Mouse (Mus musculus) spleen, postnatal 14 days (tissue): ENCODE data around the gene Myo18b.

ENCODE experiments used
- DNase-seq, 2 experiments: peaks; one replicate each; pipeline ENCODE4 v3.0.0; 2021 to 2022; ENCODE audit warnings: low spot score in 2 of 2

Myo18b gene

DNA sequence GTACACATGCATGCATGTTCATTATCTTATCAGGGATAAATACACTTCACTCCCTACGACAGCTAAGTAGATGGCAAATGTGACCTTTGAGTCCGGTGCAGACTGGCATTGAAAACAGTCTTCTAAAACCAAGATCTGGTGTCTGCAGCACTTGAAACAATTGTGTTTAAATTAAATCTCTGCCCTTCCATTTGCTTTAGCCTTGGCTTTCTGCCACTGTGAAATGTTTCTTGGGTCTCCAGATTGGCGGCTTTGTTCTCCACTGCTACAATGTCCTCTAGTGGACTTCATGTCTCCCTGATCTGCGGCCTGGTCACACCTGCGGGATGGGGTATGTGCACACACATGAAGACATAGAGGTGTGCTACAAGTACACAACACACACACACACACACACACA, 221.4 kb downstream of the Myo18b start:
- DNase-seq = no peak

DNA sequence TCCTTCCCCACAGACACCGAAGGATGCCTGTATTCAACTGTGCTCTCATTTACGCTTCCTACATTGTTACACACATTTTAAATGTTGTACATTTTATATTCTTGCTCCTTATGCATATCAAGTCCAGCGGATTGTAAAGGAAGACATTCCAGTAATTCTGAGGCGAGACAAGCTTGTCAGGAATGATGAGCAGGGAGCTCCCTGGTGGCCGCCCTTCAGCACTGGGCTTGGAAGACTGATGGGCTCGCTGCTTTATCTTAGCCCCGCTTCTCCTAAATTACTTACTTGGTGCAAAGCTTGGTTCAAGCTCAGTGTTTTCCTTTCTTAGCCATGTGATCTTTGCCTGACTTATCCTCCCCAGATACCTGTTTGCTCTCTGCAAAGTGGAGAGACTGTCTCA, 223.7 kb downstream of the Myo18b start:
- no peak for DNase-seq

DNA sequence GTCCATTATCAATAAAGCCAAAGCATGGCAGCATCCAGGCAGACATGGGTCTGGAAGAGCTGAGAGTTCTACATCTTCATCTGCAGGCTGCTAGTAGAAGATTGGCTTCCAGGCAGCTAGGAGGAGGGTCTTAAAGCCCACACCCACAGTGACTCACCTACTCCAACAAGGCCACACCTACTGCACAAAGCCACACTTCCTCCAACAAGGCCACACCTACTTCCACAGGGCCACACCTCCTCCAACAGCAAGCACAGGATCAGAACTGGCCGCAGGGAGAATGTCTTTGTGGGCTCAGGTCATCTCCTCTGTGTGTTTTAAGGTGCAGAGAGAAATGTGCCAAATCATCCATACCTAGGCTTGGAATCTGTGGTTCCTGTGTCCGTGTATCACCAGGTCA, 224.2 kb downstream of the Myo18b start:
- no peak for DNase-seq

DNA sequence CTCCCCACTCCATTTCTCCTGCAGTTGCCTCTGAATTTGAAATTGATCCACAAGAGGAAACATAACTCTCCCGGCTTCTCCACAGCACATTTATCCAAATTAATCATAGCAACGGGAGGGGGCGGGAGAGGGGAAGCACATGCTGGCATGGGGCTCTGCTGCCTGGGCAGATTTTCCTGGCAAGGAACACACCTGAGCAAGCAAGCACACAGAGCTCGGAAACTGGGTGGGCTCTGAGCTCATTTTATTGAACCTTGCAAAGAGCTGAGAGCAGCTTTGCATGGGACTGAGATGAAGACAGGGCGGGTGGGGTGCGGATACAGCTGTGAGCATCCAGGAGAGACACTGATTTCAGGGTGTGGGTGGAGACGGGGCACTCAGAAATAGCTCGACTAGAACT, 229.0 kb downstream of the Myo18b start:
- no peak for DNase-seq

DNA sequence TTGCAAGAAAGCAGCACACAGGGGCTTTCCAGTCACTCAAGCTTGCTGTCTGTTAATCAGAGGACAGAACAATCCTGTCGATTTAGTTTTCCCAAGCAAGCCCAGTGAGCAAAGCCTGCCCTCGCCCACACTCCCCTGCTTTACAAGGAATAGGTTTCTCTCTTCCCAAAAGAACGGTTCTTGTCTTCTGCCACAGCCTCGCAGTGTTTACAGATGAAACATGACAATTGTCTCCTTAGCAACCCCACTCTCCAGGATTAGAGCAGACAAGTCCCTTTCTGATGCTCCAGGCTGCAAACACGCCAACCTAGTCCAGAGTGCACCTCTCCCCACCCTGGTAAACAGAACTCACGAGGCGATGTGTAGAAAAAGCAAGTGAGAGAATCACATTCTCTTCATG, 230.5 kb downstream of the Myo18b start:
- no peak for DNase-seq

DNA sequence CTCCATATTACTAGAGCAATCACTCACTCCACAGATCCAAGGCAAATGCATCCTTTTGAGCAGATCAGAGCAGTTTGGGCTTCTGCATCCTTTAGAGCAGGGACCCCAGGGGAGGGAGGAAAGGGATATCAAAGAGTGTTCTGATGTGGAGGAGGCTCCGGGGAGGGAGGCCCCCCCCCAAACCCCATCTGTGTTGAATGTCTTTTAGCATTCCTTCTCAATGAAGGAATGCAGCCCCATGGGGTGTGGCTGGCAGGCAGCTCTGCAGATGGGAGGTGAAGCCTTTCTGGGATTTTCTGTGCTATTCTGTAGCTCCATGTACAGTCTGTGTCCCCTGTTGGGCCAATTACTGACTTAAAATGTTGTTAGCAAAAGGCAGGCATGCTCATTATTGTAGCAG, 232.5 kb downstream of the Myo18b start:
- no peak for DNase-seq

DNA sequence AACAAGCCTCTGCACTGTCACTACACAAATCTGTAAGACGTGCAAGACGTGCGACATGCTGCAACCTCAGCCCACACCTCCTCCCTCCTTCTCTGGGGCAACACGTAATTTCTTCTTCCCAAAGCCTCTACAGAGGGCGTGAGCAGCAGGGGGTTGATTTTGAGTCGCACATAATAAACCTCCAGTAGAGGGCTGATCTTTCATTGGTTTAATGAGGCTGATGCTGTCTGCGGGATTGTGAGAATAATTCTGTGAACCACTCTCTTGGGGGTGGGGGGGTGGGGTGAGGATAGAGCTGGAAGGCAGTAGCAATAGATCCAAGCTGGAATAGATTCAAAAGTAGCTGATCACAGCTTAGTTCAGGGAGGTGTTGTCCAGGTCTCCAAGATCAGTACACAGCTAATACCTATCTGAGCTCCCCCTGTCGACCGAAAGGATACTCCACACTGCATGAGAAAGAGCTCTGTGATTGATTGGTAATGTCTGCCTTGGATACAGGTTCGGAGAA, 235.2 kb downstream of the Myo18b start:
- no peak for DNase-seq

DNA sequence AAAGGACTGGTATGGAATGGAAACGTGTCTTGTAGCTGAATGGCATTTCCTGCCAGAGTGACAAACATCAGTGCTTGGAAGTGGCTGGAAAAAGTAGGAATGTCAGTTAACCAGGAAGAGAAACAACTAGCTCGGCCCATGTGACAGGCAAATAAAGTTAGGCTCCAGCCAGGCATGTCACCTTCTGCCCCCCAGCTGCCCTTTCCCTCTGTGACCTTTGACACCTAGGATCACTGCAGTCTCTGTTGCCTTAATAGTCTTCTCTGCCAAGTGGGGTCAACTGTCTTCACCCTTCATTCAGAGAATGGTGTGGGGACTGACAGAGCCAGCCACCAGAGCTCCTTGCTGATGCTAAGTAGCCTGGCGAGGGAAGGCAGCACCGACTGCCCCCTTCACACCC, 236.9 kb downstream of the Myo18b start:
- DNase-seq = no peak

DNA sequence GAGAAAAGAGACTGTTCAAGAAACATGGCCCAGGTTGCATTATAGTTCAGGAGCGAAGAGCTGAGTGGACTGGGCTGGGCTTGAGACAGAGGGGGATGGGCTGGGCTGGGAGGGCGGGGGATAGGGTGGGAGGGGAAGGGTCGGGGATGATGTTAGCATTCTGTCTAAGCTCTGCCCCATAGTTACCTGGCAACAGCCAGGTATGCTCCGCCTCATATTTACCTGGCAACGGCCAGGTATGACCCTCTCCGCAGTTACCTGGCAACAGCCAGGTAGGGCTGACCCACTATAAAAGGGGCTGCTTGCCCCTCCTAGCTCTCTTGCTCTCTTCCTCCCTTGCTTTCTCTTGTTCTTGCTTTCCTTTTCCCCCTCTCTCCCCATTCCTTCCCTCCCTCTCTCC, 239.4 kb downstream of the Myo18b start:
- no peak for DNase-seq

DNA sequence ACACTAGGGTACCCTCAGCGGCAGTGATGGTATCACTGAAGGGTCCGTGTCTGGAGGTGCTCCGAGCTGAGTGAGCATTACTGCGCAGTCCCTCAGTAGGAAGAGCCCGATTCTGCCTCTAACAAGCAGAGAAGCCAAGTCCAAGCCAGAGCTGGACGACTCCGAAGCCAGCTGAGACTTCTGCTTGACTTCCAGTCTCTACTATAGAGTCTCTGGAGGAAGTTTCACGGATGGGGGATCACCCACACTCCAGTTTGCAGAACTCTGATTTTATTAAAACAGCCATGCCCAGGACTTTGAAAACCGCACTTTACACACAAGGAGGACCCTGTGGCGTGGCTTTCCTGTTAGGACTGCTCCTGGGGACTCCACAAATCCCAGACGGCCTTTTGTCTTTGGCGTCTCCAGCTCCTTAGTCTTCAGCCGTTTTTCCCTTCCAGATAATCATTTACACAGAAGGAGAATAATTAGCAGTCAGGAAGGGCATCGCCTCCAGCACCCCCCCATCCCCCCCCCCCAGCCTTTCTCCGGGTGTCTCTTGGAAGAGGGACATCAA, 240.1 kb downstream of the Myo18b start:
- DNase-seq = no peak

DNA sequence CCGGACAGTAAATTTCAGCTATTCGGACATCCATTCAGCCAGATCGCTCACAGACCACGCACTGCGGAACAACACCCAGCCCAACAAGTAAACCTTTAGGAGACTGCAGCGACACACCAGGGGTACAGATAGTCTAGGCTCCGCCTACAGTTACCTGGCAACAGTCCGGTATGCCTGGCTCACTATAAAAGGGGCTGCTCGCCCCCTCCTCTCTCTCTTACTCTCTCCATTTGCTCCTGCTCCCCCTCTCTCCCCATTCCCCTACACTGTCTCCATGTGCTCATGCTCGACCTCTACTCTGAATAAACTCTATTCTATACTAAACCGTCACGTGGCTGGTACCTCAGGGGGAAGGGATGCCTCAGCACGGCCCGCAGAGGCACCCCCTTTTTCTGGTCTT, 240.6 kb downstream of the Myo18b start:
- DNase-seq = no peak

DNA sequence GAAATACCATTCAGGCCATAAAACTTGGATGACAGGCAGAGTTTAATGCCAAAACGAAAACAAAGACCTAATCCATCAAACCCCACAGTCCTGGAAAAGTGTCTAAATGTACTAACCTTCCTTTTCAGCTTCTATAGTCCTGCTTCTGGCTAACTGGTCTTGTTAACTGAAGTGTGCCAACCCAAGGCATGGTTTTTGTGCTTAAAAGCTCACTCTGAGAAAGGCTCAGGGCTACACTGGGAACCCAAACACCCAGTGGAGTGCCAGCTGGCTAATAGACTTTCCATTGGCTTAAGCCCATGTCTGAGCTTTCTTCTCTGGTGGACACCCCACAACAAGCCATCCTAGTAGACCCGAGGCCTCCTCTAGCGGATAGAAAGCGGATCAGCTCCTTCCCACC, 244.1 kb downstream of the Myo18b start:
- DNase-seq = no peak

DNA sequence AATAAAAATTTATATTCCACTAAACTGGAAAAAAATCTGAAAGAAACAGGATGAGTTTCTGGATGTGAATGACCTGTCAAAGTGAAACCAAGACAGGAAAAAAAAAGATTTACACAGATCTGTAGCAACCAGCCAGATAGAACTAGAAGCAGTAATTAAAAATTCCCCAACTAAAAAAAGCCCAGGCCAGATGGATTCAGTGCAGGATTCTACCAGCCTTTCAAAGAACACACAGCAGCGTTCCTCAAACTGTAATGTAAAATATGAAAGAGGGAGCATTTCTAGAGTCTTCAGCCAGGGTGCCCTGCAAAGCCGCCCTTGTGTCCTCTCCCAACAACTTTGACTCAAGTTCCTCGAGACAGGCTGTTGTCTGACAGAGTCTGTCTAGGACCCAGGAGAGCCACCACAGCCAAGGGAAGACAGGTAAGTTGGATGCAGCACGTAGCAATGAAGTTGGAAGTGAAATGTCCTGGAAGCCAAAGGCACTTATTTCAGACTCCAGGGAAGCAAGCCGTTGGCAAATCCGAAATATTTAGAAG, 246.9 kb downstream of the Myo18b start:
- no peak for DNase-seq

DNA sequence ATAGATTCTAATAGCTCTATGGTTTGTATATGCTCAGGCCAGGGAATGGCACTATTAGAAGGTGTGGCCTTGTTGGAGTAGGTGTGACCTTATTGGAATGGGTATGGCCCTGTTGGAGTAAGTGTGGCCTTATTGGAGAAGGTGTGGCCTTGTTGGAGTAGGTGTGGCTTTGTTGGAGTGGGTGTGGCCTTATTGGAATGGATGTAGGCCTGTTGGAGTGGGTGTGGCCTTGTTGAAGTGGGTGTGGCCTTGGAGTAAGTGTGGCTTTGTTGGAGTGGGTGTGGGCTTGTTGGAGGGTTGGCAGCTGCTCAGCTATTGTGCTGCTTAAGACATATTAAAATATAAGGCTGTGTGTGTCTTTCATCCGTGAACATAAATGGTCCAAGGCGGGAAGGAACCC, 249.3 kb downstream of the Myo18b start:
- no peak for DNase-seq

DNA sequence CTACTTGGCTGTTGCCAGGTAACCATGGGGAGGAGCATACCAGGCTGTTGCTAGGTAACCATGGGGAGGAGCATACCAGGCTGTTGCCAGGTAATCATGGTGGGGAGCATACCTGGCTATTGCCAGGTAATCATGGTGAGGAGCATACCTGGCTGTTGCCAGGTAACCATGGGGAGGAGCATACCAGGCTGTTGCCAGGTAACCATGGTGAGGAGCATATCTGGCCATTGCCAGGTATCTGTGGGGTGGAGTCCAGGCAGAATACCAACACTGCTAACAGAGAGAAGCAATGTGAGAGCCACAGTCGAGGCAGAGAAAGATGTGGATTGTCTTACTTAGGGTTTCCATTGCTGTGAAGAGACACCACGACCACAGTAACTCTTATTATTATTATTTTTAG, 250.6 kb downstream of the Myo18b start:
- no peak for DNase-seq

DNA sequence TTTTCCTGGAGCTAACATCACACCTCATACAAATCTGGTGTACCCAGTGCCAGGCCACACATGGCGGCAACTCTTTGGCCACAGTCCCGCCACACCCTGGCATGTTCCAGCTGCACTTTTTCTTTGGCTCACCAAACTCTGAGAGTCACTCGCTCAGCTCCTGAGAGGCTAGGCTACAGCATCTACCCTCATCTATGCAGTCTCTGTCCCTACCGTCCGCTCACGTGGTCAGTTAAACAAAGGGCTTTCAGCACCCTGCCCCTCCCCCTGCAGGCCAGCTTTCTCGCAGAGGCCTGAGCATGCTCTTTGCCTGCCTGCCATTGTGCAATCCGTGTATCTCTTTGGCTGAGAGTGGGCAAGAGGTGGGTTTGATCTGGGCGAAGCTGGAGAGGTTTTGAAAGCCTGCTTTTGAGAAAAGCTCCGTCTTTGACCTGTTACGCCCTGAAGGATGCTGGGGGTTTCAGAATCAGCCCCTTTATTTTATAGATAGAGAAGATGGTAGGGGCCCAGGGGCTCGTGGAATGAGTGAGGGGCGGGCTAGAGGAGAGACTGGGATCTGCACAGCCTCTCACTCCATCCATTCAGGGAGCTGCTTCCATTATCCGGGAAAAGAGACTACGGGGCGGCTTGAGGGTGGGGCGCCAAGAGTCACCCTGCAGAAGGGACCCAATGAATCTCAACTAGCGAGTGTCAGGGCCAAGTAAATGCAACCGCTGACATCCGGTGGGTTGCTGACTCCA, 252.5 kb downstream of the Myo18b start:
- no peak for DNase-seq

DNA sequence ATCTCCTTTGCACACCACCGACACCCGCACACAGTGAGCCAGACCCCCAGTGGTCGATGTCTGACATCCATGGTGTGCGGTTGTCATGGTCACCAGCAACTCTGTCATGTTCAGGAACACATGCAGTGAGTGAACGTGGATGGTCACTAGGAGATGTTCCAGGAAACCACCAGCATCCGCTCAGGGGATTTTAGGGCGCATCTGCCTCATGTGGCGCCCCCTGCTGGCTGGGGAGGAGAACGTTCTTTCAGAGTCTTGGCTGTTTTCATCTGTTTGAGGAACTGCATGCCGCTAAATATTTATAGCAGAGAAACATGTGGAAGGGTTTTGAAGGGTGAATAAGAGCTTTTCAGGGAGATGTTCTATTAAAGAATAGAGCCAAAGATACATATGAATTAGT, 253.4 kb downstream of the Myo18b start:
- DNase-seq = no peak

DNA sequence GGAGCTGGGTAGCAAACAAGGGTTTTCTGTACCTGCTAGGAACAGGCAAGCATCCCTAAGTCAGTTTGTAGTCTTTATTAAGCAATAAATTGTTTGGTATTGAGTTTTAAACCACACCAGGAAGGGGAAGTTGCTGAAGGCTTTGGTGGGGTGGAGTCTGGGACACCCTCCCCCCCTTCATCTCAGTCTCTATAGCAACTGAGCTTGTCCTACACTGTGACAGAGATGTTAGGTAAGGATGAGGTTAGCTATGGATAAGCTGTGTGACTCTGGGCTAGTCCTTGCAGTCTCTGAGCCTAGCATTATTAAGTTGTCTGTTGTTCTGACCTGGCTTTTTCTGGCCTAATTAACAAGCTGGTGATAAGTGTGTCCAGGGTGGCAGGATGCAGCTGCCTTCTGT, 254.4 kb downstream of the Myo18b start:
- no peak for DNase-seq

DNA sequence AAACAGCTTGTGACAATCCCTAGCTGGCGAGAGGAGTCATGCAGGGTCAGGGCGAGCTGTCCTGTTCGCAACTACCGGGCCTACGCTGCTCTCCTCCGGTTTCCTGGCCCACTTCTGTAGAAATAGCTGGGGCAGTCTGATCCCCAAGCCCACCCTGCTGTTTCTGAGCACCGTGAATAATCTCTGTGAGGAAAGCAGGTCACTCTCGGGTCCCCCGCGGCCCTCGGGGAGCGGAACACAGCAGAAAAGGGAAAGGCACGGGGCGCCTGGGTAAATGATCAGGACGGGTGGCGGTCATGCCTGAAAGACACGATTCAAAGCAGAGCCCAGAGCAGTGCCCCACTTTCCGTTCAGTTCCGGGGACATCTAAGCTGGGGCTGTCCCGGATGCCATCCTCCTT, 255.0 kb downstream of the Myo18b start:
- no peak for DNase-seq

DNA sequence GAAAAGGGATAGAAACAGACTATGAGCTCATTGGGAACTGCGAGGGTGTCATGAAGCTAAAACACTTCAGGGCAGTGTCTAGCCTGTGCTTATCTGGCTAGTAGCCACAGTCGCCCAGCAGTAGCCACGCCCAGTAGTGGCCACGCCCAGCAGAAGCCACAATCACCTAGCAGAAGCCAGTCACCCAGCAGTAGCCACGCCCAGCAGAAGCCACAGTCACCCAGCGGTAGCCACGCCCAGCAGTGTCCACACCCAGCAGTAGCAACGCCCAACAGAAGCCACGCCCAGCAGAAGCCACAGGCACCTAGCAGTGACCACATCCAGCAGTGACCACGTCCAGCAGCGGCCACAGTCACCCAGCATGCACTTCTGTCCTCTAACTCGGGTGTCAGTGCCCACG, 255.5 kb downstream of the Myo18b start:
- no peak for DNase-seq
